Mouse (Mus musculus): ENCODE data around the gene Ciapin1.
"Not testable (repeated sequence)": the region's sequence is repeated elsewhere in the genome, so short reads cannot be mapped to it uniquely, and the experiment has no call there.

Gene Ciapin1

GRCm38 (mm10) chr8:94857346-94858173 is 19.4 kb upstream of the Ciapin1 start, which contains the start of gene Polr2c:
TSS of gene Polr2c (plus strand) at chr8:94857450.
- peak; percentile 90 for DNase-seq (ENCODE audit: inconsistent ontology term)

DNA sequence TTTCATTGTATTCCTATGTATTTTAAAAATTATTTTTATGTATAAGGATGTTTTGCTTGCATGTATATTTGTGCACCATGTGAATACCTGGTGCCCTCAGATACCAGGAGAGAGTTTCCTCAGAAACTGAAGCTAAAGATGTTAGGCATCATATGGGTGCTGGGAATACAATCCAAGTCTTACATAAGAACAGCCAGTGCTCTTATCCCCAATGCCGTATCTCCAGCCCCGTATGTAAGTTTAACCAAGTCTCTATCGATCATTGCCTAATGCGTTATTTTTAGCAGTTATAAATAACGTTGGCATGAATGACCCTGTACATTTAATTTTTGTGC is 18.8 kb upstream of the Ciapin1 start:
- DNase-seq (ENCODE audit: inconsistent ontology term): no peak

- not testable (repeated sequence) for DNase-seq (ENCODE audit: inconsistent ontology term)
These were observed 16.6 kb upstream of the Ciapin1 start for GRCm38 (mm10) chr8:94854761-94855160.

DNA sequence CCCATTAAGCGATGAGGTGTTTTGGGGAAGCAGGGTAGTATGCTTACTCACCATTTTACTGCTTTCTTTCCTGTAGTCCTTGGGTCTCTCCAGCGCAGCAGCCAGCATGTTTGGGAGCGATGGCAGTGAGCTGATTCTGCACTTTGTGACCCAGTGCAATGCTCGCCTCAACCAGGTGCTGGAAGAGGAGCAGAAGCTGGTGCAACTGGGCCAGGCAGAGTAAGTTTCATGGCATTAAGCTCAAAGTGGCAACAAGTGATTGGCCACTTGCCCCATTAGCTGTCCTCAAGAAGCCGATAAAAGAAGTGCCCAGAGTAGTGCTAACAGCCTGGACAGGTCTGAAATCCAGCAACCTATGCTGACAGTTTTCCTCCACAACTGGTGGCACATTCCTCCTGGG is 11.9 kb upstream of the Ciapin1 start:
- DNase-seq (ENCODE audit: inconsistent ontology term): no peak

GRCm38 (mm10) chr8:94841183-94841582 is 3.0 kb upstream of the Ciapin1 start:
- no peak for DNase-seq (ENCODE audit: inconsistent ontology term)

DNA sequence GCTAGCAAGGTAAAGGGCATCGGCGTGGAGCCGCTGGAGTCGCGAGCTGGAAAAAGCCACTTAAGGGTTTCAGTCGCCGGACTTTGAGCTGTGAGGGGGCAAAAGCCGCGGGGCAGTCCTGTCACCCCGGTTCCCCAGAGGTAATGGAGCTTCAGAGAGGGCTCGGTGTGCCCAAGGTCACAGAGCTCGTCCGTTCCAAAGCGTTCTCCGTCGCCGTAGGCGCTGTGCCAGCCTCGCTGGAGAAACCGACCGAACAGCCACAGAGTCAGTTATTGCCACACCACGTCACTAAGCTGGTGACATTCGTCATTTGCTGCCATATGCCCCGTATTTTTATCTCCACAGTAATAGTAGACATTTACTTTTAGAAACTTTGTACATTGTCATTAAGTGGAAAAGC is 442 bp upstream of the Ciapin1 start:
- no peak for DNase-seq (ENCODE audit: inconsistent ontology term)

GRCm38 (mm10) chr8:94836456-94837240 is 1.5 kb downstream of the Ciapin1 start:
- DNase-seq (ENCODE audit: inconsistent ontology term): no peak

- DNase-seq (ENCODE audit: inconsistent ontology term): not testable (repeated sequence)
These were observed 2.4 kb downstream of the Ciapin1 start for GRCm38 (mm10) chr8:94835751-94836150.

GRCm38 (mm10) chr8:94833901-94834405 is 4.2 kb downstream of the Ciapin1 start:
- not testable (repeated sequence) for DNase-seq (ENCODE audit: inconsistent ontology term)

DNA sequence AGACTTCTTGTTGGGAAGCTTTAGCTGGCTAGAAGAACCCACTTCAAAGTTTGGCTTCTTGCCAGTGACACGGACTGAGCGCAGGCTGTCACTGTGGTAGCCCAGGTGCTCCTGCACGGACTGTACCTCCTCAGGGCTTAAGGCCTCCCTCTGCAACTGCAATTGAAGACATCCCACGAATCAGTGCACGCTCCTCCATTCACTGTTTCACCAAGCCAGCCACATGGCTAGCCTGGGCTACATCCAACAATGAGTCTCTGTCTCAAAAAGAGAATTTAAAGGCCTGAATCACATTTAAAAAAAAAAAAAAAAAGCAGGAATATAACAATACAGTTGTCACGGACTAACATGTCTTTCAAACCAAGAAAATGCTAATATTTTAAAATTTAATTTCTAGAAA is 9.9 kb downstream of the Ciapin1 start:
- DNase-seq (ENCODE audit: inconsistent ontology term): no peak

- no peak for DNase-seq (ENCODE audit: inconsistent ontology term)
These were observed 11.9 kb downstream of the Ciapin1 start for GRCm38 (mm10) chr8:94826210-94826609.

- DNase-seq (ENCODE audit: inconsistent ontology term): no peak
These were observed 13.0 kb downstream of the Ciapin1 start for GRCm38 (mm10) chr8:94825170-94825569.

GRCm38 (mm10) chr8:94822637-94823560 is 15.3 kb downstream of the Ciapin1 start:
- DNase-seq (ENCODE audit: inconsistent ontology term): no peak

DNA sequence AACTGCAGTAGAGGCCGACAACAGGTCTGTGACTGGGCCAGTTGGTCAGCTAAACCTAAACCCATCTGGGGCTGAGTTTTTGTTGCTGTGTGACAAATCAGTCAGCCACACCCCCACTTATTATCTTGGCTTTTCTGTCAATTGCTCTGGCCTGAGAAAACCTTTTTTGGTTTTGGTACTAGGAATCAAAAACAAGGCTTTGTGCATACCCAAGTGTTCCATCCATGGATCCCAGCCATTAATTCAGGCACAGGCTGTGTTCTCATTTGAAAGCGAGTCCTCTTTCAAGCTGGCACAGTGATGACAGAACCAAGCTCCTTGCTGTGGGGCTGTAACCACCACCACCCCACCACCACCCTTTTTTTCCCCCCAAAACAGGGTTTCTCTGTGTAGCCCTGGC is 16.8 kb downstream of the Ciapin1 start:
- DNase-seq (ENCODE audit: inconsistent ontology term): no peak

DNA sequence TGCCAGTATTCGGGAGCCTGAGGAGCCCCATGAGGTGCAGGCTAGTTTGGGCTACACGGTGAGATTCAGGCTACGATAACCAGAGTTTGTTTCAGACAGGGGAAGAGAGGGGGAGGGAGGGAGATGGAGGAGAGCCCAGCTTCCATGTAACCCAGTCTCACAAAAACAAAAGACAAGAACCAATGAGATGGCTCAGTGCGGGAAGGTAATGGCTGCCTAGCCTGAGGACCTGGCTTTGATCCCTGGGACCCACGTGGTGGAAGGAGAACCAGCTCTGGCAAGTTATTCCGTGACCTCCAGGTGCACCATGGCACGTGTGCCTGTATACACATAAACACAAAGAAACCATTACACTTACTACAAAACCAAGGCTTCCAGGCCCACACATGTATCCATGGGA is 17.6 kb downstream of the Ciapin1 start:
- DNase-seq (ENCODE audit: inconsistent ontology term): no peak

GRCm38 (mm10) chr8:94819671-94820179 is 18.4 kb downstream of the Ciapin1 start:
- no peak for DNase-seq (ENCODE audit: inconsistent ontology term)

GRCm38 (mm10) chr8:94817933-94818332 is 20.2 kb downstream of the Ciapin1 start:
- DNase-seq (ENCODE audit: inconsistent ontology term): no peak

DNA sequence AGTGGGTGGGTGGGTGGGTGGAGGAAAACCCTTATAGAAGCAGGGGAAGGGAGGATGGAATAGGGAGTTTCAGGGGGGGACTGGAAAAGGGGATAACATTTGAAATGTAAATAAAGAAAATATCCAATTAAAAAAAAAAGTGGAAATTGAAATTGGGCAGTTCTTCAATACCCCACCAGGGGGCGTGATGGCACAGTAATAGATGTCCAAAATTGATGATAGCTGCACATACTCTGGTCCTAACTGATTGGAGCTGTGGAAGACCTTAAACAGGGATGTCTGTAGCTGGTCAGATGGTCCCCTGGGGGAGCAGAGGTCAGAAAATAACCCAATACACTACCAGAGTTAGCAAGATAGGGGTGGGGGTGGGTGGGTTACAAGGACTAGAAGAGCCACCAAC is 23.6 kb downstream of the Ciapin1 start:
- no peak for DNase-seq (ENCODE audit: inconsistent ontology term)

DNA sequence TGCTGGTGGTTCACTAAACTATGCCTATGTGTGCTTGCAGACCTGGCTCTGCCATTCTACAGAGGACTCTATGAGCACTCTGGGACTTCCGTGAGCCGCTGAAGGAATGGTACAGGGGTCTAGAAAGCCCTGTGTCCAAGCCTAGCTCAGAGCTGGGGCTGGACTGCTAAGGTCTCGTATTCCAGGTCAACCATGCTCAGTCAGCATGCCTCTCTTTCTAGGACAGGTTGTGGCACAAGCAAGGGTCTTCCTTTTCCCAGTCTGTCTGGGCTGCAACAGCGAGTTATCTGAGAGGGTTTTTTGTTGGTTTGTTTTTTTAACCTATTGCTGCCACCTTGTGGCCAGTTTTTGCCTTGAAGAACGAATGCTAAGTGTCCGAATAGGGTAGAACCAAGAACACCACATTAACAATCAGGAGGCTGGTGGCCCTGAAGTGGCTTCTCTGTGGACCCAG is 25.5 kb downstream of the Ciapin1 start:
- DNase-seq (ENCODE audit: inconsistent ontology term): peak; percentile 77

GRCm38 (mm10) chr8:94811654-94812053 is 26.5 kb downstream of the Ciapin1 start:
- DNase-seq (ENCODE audit: inconsistent ontology term): no peak

DNA sequence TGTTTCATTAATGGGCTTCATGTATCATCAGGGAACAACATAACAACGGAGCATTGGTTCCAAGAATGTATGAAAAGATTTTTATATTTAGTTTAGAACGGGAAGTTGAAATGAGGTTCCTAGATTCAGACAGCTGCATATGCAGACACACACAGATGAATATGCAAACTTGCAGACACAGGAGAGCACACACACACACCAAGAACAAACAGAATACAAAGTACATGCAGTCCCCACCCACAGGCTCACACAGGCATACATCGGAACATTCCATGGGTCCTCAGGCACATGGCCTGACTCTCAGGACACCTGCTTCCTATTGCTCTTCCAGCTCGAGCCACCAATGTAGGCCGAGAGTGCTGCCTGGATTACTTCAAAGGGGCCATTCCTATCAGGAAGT is 27.3 kb downstream of the Ciapin1 start:
- DNase-seq (ENCODE audit: inconsistent ontology term): no peak
